Mouse (Mus musculus): ENCODE measurements around the gene Aspm. TPM values are rescaled to one million over a fixed set of nuclear protein-coding genes. Genes with fewer than 3 reads are reported as not detected.
"Not testable (repeated sequence)": the region's sequence is repeated elsewhere in the genome, so short reads cannot be mapped to it uniquely, and the experiment has no call there.

Gene Aspm
- polyA plus RNA-seq, 1 experiment from 2014 or later = 28.6 TPM

DNA sequence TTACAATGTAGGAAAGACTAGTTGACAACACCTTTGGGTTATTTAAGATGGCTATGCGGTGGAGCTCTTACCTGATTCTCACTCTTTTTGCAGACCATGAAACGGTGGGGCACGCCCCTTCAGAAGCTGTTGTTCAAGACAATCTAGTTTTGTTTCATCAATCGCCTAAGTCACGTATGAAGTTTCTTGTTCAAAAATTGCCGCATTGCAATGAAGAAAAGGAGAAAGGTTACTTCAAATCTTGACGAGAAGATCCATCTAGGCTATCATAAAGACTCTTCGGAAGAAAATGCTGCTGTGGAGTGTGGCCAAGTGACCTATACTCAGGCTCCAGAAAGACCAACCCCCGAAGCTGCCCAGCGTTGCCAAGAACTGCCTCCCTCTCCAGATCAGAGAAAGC is 31.6 kb upstream of the Aspm start:
- no peaks in the 10 kb centered on the region for H3K27me3 ChIP-seq (ENCODE audit: control insufficient read depth, insufficient read depth, low read length)
- H3K4me1 ChIP-seq (ENCODE audit: control insufficient read depth, insufficient read depth, low read length) = no peaks in the 10 kb centered on the region; the same call in 1 of the 2 replicates
- H3K4me2 ChIP-seq (ENCODE audit: low read depth, low read length) = peak overlapping the region; percentile 61
- no peaks in the 10 kb centered on the region for H3K36me3 ChIP-seq (replicated peaks; ENCODE audit: control insufficient read depth, insufficient read depth, low read depth, low read length)
- peak overlapping the region; percentile 97 for H3K9ac ChIP-seq (replicated peaks; ENCODE audit: low read length)
- H3K9me3 ChIP-seq (replicated peaks; ENCODE audit: control insufficient read depth, low read length) = no peaks in the 10 kb centered on the region
- peak overlapping the region; percentile 91 for H3K4me3 ChIP-seq (ENCODE audit: low read depth, low read length)
- WGBS = 35% methylated on average over 10 of the region's 10 CpGs
- ATAC-seq (replicated peaks; ENCODE audit: insufficient number of reproducible peaks, low FRiP score, low TSS enrichment, low read depth) (no peak), DNase-seq (ENCODE audit: low spot score) (peak; percentile 31)
- no peak overlapping the region for H3K27ac ChIP-seq (replicated peaks; ENCODE audit: low read depth, low read length)

DNA sequence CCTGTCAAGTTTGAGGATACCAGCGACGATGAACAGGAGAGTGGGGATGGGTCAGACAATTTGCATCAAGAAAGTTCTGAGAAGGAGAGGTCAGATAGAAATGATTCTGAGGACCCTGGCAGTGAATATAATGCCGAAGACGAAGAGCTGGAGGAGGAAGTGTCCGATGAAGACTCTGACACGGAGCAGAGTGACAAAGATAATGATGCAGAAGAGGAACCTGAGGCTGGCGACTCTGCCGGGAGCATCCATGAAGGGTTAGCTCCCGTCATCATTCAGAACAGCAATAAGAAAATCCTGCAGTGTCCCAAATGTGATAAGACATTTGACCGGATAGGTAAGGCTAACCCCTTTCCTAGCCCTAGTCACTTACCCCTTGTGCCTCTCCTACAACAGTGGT is 30.6 kb upstream of the Aspm start:
- H3K4me3 ChIP-seq (ENCODE audit: low read depth, low read length) = peak overlapping the region; percentile 12
- no peak for ATAC-seq (replicated peaks; ENCODE audit: insufficient number of reproducible peaks, low FRiP score, low TSS enrichment, low read depth)
- WGBS = 59% methylated on average over 10 of the region's 10 CpGs
- DNase-seq (ENCODE audit: low spot score) = no peak
- H3K36me3 ChIP-seq (replicated peaks; ENCODE audit: control insufficient read depth, insufficient read depth, low read depth, low read length) = no peaks in the 10 kb centered on the region
- peak overlapping the region; percentile 25; the same call in 1 of the 2 replicates for H3K9ac ChIP-seq (replicated peaks; ENCODE audit: low read length)
- H3K4me1 ChIP-seq (ENCODE audit: control insufficient read depth, insufficient read depth, low read length) = no peaks in the 10 kb centered on the region; the same call in 1 of the 2 replicates
- H3K27ac ChIP-seq (replicated peaks; ENCODE audit: low read depth, low read length) = no peak overlapping the region
- no peaks in the 10 kb centered on the region for H3K27me3 ChIP-seq (ENCODE audit: control insufficient read depth, insufficient read depth, low read length)
- H3K4me2 ChIP-seq (ENCODE audit: low read depth, low read length) = peak overlapping the region; percentile 61
- no peaks in the 10 kb centered on the region for H3K9me3 ChIP-seq (replicated peaks; ENCODE audit: control insufficient read depth, low read length)

DNA sequence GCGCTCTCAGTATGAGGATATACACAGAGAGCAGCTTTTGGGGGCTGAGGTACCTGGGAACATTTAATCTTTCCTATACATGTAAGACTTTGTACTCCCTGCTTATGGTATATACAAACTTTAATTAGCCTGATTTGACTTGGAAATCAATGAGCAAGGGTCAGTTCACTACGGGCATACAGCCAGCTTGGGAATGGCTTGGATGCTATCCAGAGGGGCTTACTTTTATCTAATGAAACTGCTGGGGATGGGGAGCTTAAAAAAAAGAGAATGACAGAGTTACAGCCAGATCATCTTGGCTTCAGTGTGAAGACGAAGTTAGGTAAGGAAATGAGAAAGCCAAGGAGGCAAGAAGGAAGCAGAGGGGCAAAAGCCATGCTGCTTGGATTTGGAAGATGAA is 29.6 kb upstream of the Aspm start:
- Histone ChIP-seq H3K4me2 (ENCODE audit: low read depth, low read length) (peak overlapping the region; percentile 33), H3K27me3 (ENCODE audit: control insufficient read depth, insufficient read depth, low read length) (no peaks in the 10 kb centered on the region), H3K4me3 (ENCODE audit: low read depth, low read length) (peak overlapping the region; percentile 20), H3K4me1 (ENCODE audit: control insufficient read depth, insufficient read depth, low read length) (no peaks in the 10 kb centered on the region; the same call in 1 of the 2 replicates), H3K9ac (replicated peaks; ENCODE audit: low read length) (no peak overlapping the region), H3K9me3 (replicated peaks; ENCODE audit: control insufficient read depth, low read length) (no peaks in the 10 kb centered on the region), H3K36me3 (replicated peaks; ENCODE audit: control insufficient read depth, insufficient read depth, low read depth, low read length) (no peaks in the 10 kb centered on the region; the same call in none of the 2 replicates), H3K27ac (replicated peaks; ENCODE audit: low read depth, low read length) (no peak overlapping the region)
- DNase-seq (ENCODE audit: low spot score) (no peak), ATAC-seq (replicated peaks; ENCODE audit: insufficient number of reproducible peaks, low FRiP score, low TSS enrichment, low read depth) (no peak)
- 57% methylated on average over 3 of the region's 3 CpGs for WGBS

DNA sequence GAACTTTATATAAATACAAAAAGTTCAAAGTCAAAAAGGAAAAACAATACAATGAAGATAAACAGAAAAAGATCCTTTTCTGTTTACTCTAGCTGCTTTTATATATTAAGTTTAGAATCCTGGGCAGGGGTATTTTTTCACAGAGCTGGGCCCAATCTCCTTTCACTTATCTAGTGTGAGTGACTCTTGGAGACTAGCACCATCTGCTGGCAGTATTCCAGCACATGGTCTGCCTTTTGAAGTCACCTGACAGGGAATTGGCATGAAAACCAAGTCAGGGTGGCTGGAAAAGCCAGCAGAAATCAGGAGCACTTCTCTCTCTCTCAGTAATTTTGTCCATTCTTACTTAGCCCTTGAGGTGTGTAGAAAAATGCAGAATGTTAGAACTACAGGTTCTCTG is 16.2 kb upstream of the Aspm start:
- H3K4me3 ChIP-seq (ENCODE audit: low read depth, low read length) = no peak overlapping the region
- H3K27me3 ChIP-seq (ENCODE audit: control insufficient read depth, insufficient read depth, low read length) = no peaks in the 10 kb centered on the region
- no peak overlapping the region for H3K9ac ChIP-seq (replicated peaks; ENCODE audit: low read length)
- no peak overlapping the region for H3K27ac ChIP-seq (replicated peaks; ENCODE audit: low read depth, low read length)
- ATAC-seq (replicated peaks; ENCODE audit: insufficient number of reproducible peaks, low FRiP score, low TSS enrichment, low read depth) (0 out of 2 replicates have a peak, but pooled peaks have one; percentile 59), DNase-seq (ENCODE audit: low spot score) (peak; percentile 73)
- H3K4me1 ChIP-seq (ENCODE audit: control insufficient read depth, insufficient read depth, low read length) = no peaks in the 10 kb centered on the region
- 0 out of 2 replicates have a peak, but pooled peaks cover 3% of the 10 kb centered on the region for H3K36me3 ChIP-seq (replicated peaks; ENCODE audit: control insufficient read depth, insufficient read depth, low read depth, low read length)
- H3K4me2 ChIP-seq (ENCODE audit: low read depth, low read length) = no peak overlapping the region
- H3K9me3 ChIP-seq (replicated peaks; ENCODE audit: control insufficient read depth, low read length) = no peaks in the 10 kb centered on the region

DNA sequence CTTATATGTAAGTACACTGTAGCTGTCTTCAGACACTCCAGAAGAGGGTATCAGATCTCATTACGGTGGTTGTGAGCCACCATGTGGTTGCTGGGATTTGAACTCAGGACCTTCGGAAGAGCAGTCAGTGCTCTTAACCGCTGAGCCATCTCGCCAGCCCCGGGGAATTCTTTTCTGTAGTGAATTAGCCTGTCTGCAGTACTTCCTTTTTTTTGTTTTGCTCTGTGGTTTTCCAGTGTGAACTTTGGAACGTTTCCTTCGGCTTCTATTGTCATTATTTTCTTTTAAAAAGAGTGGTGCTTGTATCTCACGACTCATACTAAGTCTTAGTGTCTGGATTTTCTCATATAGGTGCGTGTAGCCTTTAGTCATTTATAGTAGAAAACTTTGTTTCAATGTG is 11.5 kb upstream of the Aspm start:
- not testable (repeated sequence) for ATAC-seq (replicated peaks; ENCODE audit: insufficient number of reproducible peaks, low FRiP score, low TSS enrichment, low read depth); H3K9me3 ChIP-seq (replicated peaks; ENCODE audit: control insufficient read depth, low read length); H3K4me2 ChIP-seq (ENCODE audit: low read depth, low read length); DNase-seq (ENCODE audit: low spot score); H3K4me1 ChIP-seq (ENCODE audit: control insufficient read depth, insufficient read depth, low read length); H3K36me3 ChIP-seq (replicated peaks; ENCODE audit: control insufficient read depth, insufficient read depth, low read depth, low read length); H3K4me3 ChIP-seq (ENCODE audit: low read depth, low read length); H3K27me3 ChIP-seq (ENCODE audit: control insufficient read depth, insufficient read depth, low read length); H3K27ac ChIP-seq (replicated peaks; ENCODE audit: low read depth, low read length); H3K9ac ChIP-seq (replicated peaks; ENCODE audit: low read length)
- 91% methylated on average over 9 of the region's 9 CpGs for WGBS

DNA sequence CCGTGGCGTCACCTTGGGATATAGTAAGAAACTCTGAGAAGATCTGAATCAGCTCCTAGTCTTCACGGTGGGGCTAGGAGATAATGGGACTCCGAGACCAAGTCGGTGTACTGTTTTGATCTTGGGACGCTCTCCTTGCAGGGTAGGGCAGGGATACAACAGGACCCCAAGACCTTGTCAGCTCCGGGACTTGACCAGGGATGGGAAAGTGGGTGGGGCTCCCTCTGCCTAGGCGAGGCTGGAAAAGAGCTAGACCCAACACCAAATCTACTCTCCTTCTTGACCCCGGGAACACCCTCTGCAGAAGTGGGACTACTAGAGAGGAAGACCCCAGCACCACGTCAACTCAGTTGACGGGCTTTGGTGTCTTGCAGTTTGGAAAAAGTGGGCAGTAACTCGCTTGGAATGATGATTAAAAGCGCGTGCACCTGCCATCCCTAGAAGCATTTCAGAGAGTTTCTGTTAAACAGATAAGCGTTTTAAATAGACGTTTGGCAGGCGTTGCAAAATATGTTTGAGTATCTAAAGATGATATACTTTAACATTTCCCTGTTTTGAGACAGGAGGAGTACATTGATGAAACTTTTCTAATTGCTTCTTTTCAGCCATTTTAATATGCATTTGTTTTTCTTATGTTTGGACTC is 776 bp downstream of the Aspm start:
- peak overlapping the region; percentile 92 for H3K4me3 ChIP-seq (ENCODE audit: low read depth, low read length)
- 4% methylated on average over 17 of the region's 17 CpGs for WGBS
- H3K27ac ChIP-seq (replicated peaks; ENCODE audit: low read depth, low read length) = peak overlapping the region; percentile 57
- peak overlapping the region; percentile 85 for H3K9ac ChIP-seq (replicated peaks; ENCODE audit: low read length)
- no peak; the same call in 1 of the 2 replicates for ATAC-seq (replicated peaks; ENCODE audit: insufficient number of reproducible peaks, low FRiP score, low TSS enrichment, low read depth)
- no peaks in the 10 kb centered on the region for H3K36me3 ChIP-seq (replicated peaks; ENCODE audit: control insufficient read depth, insufficient read depth, low read depth, low read length)
- H3K4me2 ChIP-seq (ENCODE audit: low read depth, low read length) = peak overlapping the region; percentile 70
- no peaks in the 10 kb centered on the region for H3K9me3 ChIP-seq (replicated peaks; ENCODE audit: control insufficient read depth, low read length)
- no peaks in the 10 kb centered on the region for H3K27me3 ChIP-seq (ENCODE audit: control insufficient read depth, insufficient read depth, low read length)
- H3K4me1 ChIP-seq (ENCODE audit: control insufficient read depth, insufficient read depth, low read length) = no peaks in the 10 kb centered on the region
- DNase-seq (ENCODE audit: low spot score) = peak; percentile 40

DNA sequence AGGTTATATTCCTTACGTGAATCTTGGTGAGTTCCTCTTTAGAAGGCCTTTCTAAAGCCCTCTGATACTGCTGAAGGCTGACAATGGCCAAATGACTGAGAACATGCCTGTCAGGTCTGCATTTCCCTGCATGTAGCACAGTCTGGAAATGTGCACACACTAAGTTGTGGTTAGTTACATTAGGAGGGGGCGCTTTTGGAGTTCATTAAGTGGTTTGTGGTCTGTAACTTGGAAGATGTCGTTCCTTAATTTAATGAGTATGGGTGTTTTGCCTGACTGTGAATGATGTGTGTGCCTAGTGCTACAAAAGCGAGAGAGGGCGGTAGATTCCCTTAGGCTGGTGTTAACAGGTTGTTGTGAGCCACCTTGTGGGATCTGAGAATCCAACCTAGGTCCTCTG is 6.2 kb downstream of the Aspm start:
- peaks cover 5% of the 10 kb centered on the region for H3K36me3 ChIP-seq (replicated peaks; ENCODE audit: control insufficient read depth, insufficient read depth, low read depth, low read length)
- no peak overlapping the region for H3K9ac ChIP-seq (replicated peaks; ENCODE audit: low read length)
- H3K4me1 ChIP-seq (ENCODE audit: control insufficient read depth, insufficient read depth, low read length) = no peaks in the 10 kb centered on the region
- no peak overlapping the region for H3K27ac ChIP-seq (replicated peaks; ENCODE audit: low read depth, low read length)
- no peaks in the 10 kb centered on the region for H3K9me3 ChIP-seq (replicated peaks; ENCODE audit: control insufficient read depth, low read length)
- DNase-seq (ENCODE audit: low spot score) (no peak), ATAC-seq (replicated peaks; ENCODE audit: insufficient number of reproducible peaks, low FRiP score, low TSS enrichment, low read depth) (no peak)
- no peak overlapping the region for H3K4me2 ChIP-seq (ENCODE audit: low read depth, low read length)
- H3K4me3 ChIP-seq (ENCODE audit: low read depth, low read length) = no peak overlapping the region
- WGBS = 90% methylated on average over 5 of the region's 5 CpGs
- no peaks in the 10 kb centered on the region for H3K27me3 ChIP-seq (ENCODE audit: control insufficient read depth, insufficient read depth, low read length)

DNA sequence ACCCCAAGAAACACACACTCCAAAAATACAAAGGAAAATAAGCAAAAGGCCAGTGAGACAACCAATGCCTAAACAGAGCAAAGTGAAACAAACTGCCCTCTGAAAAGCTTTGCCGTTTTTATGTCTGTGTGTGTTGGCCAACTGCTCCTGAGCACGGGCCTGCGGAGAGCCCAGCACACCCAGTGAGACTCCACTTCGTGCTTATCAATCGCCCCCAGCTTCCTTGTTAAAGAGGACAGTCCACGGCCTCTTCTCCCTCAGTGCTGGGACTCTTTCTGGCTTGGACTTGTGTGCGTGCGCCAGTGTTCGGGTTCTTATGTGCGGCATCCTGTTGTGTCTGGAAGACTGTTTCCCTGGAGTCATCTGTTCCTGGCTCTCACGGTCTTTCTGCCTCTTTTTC is 11.4 kb downstream of the Aspm start:
- Histone ChIP-seq H3K27me3 (ENCODE audit: control insufficient read depth, insufficient read depth, low read length) (no peaks in the 10 kb centered on the region), H3K9ac (replicated peaks; ENCODE audit: low read length) (no peak overlapping the region), H3K4me2 (ENCODE audit: low read depth, low read length) (no peak overlapping the region), H3K4me3 (ENCODE audit: low read depth, low read length) (no peak overlapping the region), H3K4me1 (ENCODE audit: control insufficient read depth, insufficient read depth, low read length) (no peaks in the 10 kb centered on the region), H3K27ac (replicated peaks; ENCODE audit: low read depth, low read length) (no peak overlapping the region), H3K36me3 (replicated peaks; ENCODE audit: control insufficient read depth, insufficient read depth, low read depth, low read length) (peaks cover 5% of the 10 kb centered on the region), H3K9me3 (replicated peaks; ENCODE audit: control insufficient read depth, low read length) (no peaks in the 10 kb centered on the region)
- ATAC-seq (replicated peaks; ENCODE audit: insufficient number of reproducible peaks, low FRiP score, low TSS enrichment, low read depth) (no peak), DNase-seq (ENCODE audit: low spot score) (no peak)
- 93% methylated on average over 11 of the region's 11 CpGs for WGBS

Measured in embryonic facial prominence, embryonic 11.5 days (tissue).